Mouse (Mus musculus): ENCODE results near the gene Dnpep. TPM values are rescaled to one million over a fixed set of nuclear protein-coding genes. Genes with fewer than 3 reads are reported as not detected.

Dnpep gene
- total RNA-seq, 2 experiments from 2014 or later = 50.4 to 55.2 TPM

DNA sequence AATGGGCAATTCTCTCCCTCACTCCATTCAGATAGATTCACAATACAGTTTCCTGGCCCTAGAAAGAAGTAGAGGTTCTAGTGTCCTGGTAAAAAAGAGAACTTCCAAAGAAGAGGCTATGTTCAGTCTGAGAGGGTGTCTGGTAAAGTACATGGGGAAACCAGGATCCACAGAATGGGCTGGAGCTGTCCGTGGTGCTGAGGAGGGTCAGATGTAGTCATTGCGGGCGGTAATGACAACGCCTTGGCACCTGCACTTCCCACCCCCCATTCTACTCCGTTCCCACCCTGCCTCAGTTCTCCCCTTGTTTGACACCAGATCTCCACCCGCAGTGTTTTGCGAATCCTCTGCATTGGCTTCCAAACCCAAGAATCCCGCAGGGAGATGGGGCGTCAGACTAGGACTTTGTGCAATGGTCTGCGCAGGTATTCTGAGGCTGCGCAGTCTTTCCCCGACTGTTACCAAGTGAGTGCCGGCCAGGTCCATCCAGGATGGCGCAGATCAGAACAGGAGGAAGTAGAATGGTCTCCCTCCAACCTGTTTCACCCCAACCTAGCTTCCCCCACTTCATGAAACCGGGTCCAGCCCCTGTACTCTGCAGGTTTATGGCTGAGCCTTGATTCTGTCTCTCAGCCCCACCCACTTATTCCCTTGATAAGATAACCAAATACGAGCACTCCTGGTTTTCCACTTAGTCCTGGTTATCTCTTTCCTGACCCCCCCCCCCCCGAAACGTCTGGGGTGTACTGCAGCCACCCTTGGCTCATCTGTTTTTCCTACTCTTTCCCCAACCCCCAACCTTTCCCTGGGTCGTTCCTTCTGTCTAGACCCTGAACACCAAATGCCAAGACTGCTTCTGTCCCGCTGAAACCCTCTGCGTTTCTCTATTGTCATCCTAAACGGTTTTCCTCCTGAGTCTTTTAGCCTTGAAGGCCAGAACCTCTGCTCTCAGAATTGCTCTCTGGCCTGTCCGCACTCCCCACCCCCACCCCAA lies 40.3 kb downstream of the Dnpep start:
- no peak for DNase-seq (ENCODE audit: low spot score in 2 of 2)

DNA sequence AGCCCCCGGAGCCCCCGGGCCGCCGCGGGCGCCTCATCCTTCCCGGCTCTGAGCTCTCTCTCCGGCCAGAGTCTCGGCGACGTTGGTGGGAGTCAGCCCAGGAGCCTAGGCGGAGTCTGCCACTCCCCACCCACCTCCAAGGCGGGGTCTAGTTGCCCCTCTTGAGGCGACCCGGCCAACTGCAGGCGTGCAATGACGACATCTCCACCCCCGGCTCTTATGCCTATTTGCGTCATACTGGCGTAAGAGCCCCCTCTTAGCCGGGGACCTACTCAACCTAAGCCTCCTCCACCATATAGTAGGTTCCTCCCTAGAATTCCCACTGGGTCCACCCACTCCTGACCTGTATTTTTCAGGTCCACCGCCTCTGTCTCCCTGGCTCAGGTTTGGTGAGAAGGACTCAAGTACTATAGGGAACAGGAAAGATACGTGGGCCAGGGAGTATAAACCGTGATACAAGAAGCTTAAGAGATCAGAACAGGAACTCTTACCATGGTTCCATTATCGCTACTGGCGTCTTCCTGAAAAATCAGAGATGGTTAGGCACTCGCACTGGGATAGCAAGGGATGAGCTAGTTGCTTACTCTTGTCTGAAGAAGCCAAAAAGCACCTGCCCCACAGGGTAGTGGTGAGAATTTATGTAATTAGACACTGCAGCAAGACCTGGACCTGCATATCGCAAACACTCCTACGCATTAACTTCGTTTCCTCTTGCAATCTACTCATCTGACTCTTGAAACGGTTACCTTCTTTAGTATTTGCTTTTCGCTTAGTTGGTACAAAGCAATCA lies 53.5 kb downstream of the Dnpep start, which contains the start of gene Ptprn:
Gene Ptprn (minus strand): TSS at position 412 of the 790 bp plus-strand sequence.
- DNase-seq (ENCODE audit: low spot score in 2 of 2) = peak in 1 of 2 experiments; percentile 71

GRCm38 (mm10) chr1:75262969-75263951 lies 54.5 kb downstream of the Dnpep start:
- DNase-seq (ENCODE audit: low spot score in 2 of 2) = no peak

- DNase-seq (ENCODE audit: low spot score in 2 of 2) = no peak
Measured at GRCm38 (mm10) chr1:75261278-75261677, 56.5 kb downstream of the Dnpep start.

Other genes with a start within 250 kb of the Dnpep start
- gene Nhej1, start 192.8 kb downstream of the Dnpep start, total RNA-seq (2021) = 1 to 10 TPM; 2.2 to 2.7 TPM
- gene Slc23a3, start 184.1 kb downstream of the Dnpep start, total RNA-seq (2021) = under 1 TPM in 1 of 2 experiments, not detected in 1; 0.35 TPM
- 10 to 100 TPM; 31.1 to 31.4 TPM for gene Cnppd1, start 175.3 kb downstream of the Dnpep start, total RNA-seq (2021)
- 100 to 1,000 TPM; 143 to 148 TPM for gene Retreg2, start 175.2 kb downstream of the Dnpep start, total RNA-seq (2021)
- 10 to 100 TPM; 30.9 to 32.7 TPM for gene Zfand2b, start 149.3 kb downstream of the Dnpep start, total RNA-seq (2021)
- gene Abcb6, start 137.6 kb downstream of the Dnpep start, total RNA-seq (2021) = 10 to 100 TPM; 30.7 to 35.2 TPM
- 10 to 100 TPM; 19.5 to 21.1 TPM for gene Ankzf1, start 125.8 kb downstream of the Dnpep start, total RNA-seq (2021)
- 100 to 1,000 TPM; 110 to 115 TPM for gene Atg9a, start 125.8 kb downstream of the Dnpep start, total RNA-seq (2021)
- gene Glb1l, start 107.2 kb downstream of the Dnpep start, total RNA-seq (2021) = 10 to 100 TPM; 21.3 to 21.7 TPM
- gene Stk16, start 107.2 kb downstream of the Dnpep start, total RNA-seq (2021) = 10 to 100 TPM; 90.5 to 91.4 TPM
- gene Tuba4a, start 98.1 kb downstream of the Dnpep start, total RNA-seq (2021) = 100 to 1,000 TPM; 512 to 548 TPM
- not detected for gene A630095N17Rik, start 85.9 kb downstream of the Dnpep start, total RNA-seq (2021)
- 10 to 100 TPM; 60.0 to 61.1 TPM for gene Dnajb2, start 81.6 kb downstream of the Dnpep start, total RNA-seq (2021)
- gene Ptprn, start 53.5 kb downstream of the Dnpep start, total RNA-seq (2021) = 100 to 1,000 TPM; 326 to 350 TPM
- gene Resp18, start 39.6 kb downstream of the Dnpep start, total RNA-seq (2021) = 10 to 100 TPM; 68.2 to 98.9 TPM
- gene Des, start 42.3 kb upstream of the Dnpep start, total RNA-seq (2021) = 1 to 10 TPM; 1.6 to 1.8 TPM
- 100 to 1,000 TPM; 184 TPM for gene Speg, start 57.3 kb upstream of the Dnpep start, total RNA-seq (2021)
- 10 to 100 TPM; 56.0 to 62.2 TPM for gene Gmppa, start 117.9 kb upstream of the Dnpep start, total RNA-seq (2021)
- 10 to 100 TPM; 14.3 to 14.7 TPM for gene Asic4, start 132.4 kb upstream of the Dnpep start, total RNA-seq (2021)
- 10 to 100 TPM; 71.2 to 78.5 TPM for gene Chpf, start 161.3 kb upstream of the Dnpep start, total RNA-seq (2021)
- 10 to 100 TPM; 53.3 to 62.5 TPM for gene Tmem198, start 161.5 kb upstream of the Dnpep start, total RNA-seq (2021)
- 10 to 100 TPM; 25.2 to 27.0 TPM for gene Obsl1, start 188.5 kb upstream of the Dnpep start, total RNA-seq (2021)
- 10 to 100 TPM; 20.3 to 22.6 TPM for gene Inha, start 189.1 kb upstream of the Dnpep start, total RNA-seq (2021)
- gene Stk11ip, start 203.5 kb upstream of the Dnpep start, total RNA-seq (2021) = 10 to 100 TPM; 23.6 to 30.8 TPM
- 100 to 1,000 TPM; 120 to 141 TPM for gene Slc4a3, start 228.3 kb upstream of the Dnpep start, total RNA-seq (2021)